Mouse (Mus musculus) c-Kit-negative CD71-positive TER-119-positive erythroid progenitor cells, embryonic 14.5 days (primary cell): ENCODE results near the gene Tjp1.

Experiments
- DNase-seq: peaks from one replicate; pipeline ENCODE4 v3.0.0-alpha.2; 2013; ENCODE audit warnings: low read depth, low spot score

Gene Tjp1

GRCm38 (mm10) chr7:65489195-65489594 lies 38.4 kb downstream of the Tjp1 start:
- no peak for DNase-seq

DNA sequence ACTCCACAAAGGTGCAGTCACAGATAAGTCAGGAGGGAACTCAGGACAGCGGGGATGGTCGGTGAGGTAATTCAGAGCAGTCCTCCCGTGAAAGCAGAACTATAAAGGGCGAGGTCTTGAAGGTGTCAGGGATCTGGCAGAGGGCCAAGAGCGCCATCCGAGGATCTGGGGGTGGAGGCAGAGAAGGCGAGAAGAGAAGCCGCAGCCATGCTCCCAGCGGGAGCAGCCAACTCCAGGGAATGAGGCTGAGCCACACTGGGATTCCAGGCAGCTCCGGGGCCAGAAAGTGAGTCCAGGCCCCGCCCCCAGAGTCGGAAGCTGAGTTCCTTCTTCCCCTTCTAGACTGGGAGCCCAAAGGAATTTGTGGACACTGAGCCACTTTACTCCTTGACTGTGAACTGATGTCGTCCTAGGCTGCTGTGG lies 41.3 kb downstream of the Tjp1 start:
- no peak for DNase-seq

DNA sequence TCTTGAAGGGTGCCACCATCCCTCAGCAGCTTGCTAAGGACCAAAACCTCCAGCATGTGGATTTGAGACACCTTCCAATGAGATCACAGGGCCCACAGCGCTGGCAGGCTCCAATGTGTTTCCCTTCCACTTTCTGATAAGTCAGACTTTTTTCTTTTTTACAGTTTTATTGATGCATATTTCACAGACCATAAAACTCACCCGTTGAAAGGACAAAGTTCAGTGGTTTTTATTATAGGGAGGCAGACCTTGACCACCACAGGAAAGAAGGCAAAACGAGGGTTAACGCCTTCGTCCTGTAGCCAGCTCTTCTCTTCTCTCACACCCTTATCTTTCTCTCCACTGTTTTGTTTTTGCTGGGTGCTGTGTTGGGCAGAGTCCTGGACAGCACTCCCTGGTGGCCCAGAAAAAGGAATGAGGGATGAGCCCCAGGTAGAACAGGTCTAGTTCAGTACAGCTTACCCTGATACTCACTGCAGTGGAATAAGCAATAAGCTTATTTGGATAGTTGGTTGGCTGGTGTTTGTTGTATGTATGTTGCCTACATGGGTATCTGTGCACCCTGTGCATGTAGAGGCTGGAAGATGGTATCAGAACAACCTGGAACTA lies 43.3 kb downstream of the Tjp1 start:
- DNase-seq = no peak

DNA sequence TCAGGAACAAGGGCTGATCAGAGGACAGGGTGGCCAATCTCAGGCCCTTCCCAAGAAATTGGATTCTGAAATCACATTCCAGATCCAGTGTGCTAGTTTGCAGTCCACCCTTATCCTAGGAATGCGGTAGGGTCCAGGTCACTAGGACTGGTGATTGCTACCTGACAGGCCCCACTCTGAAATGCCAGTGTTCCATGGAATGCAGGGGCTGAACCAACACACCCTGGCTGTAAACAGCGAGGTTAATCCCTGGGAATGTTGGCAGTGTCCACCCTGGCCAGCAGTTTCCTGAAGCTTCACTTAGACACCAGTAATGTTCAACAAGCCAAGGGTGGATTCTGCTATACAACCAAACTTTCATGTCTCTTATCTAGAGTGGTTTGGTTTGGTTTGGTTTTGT lies 45.4 kb downstream of the Tjp1 start:
- DNase-seq = no peak

DNA sequence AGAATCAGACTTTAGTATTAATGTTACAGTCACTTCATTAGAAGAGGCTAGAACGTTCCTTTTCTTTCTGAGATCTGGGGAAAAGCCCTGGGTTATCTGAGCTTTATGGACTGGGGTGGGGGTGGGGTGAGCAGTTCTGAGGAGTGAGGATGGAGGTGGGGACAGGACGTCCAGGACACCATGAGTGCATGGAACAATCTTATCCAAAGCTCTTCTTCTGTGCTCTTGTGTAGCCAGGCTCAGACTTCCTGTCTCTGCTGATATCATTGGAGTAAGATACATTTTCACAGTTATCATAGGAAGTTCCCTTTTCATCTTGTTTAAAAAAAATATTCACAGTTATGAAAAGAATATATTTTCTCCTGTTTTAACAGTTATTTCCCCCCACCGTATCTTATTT lies 55.5 kb downstream of the Tjp1 start:
- no peak for DNase-seq

DNA sequence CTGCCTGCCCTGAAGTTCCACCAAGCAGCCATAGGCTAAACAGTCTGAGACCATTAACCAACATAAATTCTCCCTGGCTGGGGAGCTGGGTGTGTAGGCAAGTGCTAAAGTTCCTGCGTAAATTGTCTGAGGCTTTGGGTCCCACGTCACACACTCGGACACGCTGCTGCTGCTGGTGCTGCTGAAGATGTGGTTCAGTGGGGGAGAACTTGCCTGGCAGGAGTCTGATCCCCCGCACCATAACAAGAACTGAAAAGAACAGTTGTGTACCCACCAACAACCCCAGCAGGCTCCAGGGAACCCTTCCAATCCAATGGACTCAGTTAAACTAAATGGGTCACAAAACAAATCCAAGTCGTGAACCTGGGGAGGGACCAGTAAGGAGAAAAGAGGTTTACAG lies 56.2 kb downstream of the Tjp1 start:
- DNase-seq = no peak

- DNase-seq = no peak
These were observed 57.4 kb downstream of the Tjp1 start for GRCm38 (mm10) chr7:65470214-65470613.

GRCm38 (mm10) chr7:65469666-65470065 lies 57.9 kb downstream of the Tjp1 start:
- no peak for DNase-seq

DNA sequence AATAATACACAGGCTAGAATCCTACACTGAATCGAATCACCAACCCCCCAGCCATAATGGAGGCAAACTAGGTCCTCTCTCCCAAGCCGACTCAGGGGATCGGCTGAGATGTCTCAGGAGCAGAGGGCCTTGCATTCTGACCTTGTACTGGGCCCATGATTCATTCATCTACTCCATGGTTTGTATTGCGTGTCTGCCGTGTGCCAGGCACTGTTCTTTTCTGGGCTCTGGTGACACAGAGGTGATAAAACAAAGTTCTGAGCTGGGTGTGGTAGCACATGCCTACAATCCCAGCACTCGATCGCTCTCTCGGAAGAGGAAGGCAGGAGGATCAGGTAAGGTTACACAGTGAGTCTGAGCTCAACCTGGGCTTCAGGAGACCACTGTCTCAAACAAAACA lies 59.4 kb downstream of the Tjp1 start:
- DNase-seq = no peak

DNA sequence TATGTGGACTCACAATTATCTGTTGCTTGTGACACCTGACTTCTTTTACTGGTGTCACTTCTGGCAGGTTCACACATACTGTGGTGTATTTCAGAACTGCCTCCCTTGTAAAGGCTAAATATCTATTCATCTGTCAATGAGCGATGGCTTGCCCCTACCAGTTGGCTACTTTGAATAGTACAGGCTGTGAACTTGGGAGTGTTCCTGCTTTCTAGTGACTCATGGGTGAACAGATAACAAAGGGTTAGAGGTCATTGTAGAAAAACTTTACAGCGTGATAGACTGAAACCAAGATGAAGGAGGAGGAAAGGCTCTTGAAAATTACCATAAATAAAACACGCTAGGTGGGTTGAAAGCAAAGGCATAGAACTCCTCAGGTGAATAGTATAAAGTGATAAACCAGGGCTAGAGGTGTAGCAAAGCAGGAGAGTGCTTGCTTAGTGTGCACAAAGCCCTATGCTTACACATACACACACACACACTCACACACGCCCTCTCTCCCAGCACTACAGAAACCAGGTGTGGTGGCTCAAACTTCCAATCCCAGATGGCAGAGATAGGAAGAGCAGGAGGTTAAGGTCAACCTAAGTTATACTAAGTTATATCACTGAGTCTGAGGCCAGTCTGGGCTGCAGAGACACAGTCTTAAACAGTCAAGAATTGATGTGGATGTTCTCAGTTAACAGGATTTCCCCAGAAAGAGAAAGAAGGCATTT lies 60.1 kb downstream of the Tjp1 start:
- DNase-seq = no peak

GRCm38 (mm10) chr7:65466137-65466536 lies 61.4 kb downstream of the Tjp1 start:
- DNase-seq = no peak

- no peak for DNase-seq
These were observed 63.0 kb downstream of the Tjp1 start for GRCm38 (mm10) chr7:65464518-65465037.

GRCm38 (mm10) chr7:65463438-65463837 lies 64.1 kb downstream of the Tjp1 start:
- no peak for DNase-seq

- DNase-seq = no peak
These were observed 66.2 kb downstream of the Tjp1 start for GRCm38 (mm10) chr7:65461412-65461811.

GRCm38 (mm10) chr7:65460196-65460595 lies 67.4 kb downstream of the Tjp1 start:
- no peak for DNase-seq

DNA sequence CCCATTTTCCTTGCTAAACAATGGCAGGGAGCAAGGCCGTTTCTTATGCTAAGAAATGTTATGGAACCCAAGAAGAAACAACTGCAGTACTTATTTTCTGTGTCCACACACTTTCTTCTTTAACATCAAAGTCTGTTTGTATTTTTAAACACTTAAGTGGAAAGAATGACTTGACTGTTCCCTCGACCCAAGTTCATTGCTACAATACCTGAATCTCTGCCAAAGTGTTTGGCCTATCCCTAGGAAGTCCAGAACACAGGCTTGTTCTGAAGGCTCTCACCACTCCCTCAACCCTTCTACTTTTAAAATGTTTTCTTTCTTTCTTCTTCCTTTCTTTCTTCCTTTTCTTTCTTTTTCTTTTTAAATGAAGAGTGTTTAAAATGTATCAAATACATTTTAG lies 71.5 kb downstream of the Tjp1 start:
- DNase-seq = no peak

DNA sequence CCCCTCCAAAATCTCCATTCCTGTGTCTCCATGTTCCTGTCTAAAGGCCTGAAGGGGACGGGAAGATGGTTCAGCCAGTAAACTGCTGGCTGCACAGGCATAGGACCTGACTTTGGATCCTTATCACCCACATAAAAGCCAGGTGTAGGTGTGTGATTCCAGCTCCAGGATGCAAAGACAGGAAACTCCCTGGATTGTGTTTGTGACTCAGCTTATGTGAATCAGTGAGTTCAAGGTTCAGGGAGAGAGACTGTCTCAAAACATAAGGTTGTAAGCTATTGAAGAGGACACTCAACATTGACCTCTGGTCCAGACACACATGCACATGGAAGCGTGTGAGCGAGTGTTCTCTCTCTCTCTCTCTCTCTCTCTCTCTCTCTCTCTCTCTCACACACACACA lies 72.4 kb downstream of the Tjp1 start:
- no peak for DNase-seq

- DNase-seq = no peak
These were observed 73.3 kb downstream of the Tjp1 start for GRCm38 (mm10) chr7:65454269-65454668.

GRCm38 (mm10) chr7:65452246-65452645 lies 75.3 kb downstream of the Tjp1 start:
- no peak for DNase-seq

DNA sequence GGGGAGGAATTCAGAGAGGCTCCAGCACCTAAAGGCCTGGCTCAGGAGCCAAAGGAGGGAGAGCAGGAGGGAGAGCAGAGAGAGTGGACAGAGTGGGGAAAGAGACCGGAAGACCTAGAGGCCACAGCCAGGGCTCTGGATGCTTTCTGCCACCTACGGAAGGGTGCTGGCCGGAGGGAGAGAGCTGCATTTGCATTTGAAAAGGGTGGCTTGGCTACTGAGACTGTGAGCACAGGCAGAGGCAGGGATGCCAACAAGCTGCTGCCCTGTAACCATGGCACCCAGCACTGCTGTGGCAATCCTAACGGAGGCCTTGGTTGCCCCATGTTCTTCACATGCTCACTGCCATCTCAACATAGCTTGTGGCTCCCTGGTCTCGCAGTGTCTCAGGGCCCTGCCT lies 77.4 kb downstream of the Tjp1 start:
- no peak for DNase-seq

- DNase-seq = no peak
These were observed 86.1 kb downstream of the Tjp1 start for GRCm38 (mm10) chr7:65441505-65441904.

DNA sequence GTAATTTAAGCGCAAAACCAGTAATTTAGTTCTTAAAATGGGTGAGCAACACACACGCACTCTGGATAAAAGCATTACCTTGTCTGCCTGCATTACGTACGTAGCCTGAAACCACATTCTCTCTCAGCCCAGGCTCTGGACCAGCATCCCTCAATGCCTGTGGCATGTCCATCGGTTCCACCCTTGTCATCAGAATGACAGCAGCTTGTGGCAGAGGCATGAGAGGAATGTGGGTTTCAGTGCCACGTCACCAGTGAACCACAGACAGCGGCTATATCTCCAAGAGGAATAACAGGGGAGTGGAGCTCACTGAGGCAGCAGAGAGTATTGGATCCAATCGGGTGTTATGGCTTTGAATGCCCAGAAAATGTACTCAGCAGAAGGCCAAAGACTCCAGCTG lies 88.1 kb downstream of the Tjp1 start:
- no peak for DNase-seq

- no peak for DNase-seq
These were observed 89.4 kb downstream of the Tjp1 start for GRCm38 (mm10) chr7:65438146-65438545.
